Mouse (Mus musculus) ovary, postnatal 14 days (tissue): ENCODE results near the gene Ifngr2.
A peak's percentile ranks its signal among the peaks of the same experiment; 100 is the strongest.

ENCODE experiments used
- DNase-seq: peaks from one replicate; pipeline ENCODE4 v3.0.0; 2022; ENCODE audit warnings: low spot score

The Ifngr2 gene

GRCm38 (mm10) chr16:91609501-91610245 lies 62.8 kb downstream of the Ifngr2 start:
- peak; percentile 21 for DNase-seq

- no peak for DNase-seq
Observed at GRCm38 (mm10) chr16:91611248-91611647, 64.4 kb downstream of the Ifngr2 start.

GRCm38 (mm10) chr16:91612525-91612924 lies 65.7 kb downstream of the Ifngr2 start:
- no peak for DNase-seq

DNA sequence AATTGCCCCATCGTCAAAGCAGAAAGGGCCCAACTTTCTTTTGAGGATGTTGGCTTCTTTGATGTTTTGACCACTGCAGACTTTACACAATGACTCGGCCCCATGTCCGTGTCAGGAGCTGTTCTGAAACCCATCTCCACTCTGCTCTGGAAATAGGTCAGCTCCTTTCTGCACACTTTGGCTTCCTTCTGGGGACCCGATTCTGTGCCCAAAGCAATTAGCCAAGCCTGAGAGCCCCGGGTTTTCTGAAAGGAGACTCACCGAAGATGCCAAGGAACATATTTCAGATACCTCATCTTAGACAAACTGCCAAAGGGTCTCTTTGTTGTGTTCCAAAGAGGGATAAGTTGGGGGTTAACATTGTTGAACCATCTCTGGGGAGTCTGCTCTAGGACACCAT lies 67.7 kb downstream of the Ifngr2 start:
- DNase-seq, result no peak
